Mouse (Mus musculus) liver, embryonic 14.5 days (tissue): ENCODE data around the gene Gosr1.

Experiments
- CTCF ChIP-seq: IDR thresholded peaks from 2 replicates; pipeline ENCODE4 v1.5.1; 2016; ENCODE audit warnings: antibody characterized with exemption, low read depth, control low read depth
- EP300 ChIP-seq: IDR thresholded peaks from 2 replicates; pipeline ENCODE4 v1.6.1; 2016; ENCODE audit warnings: antibody characterized with exemption, low read depth

DNA sequence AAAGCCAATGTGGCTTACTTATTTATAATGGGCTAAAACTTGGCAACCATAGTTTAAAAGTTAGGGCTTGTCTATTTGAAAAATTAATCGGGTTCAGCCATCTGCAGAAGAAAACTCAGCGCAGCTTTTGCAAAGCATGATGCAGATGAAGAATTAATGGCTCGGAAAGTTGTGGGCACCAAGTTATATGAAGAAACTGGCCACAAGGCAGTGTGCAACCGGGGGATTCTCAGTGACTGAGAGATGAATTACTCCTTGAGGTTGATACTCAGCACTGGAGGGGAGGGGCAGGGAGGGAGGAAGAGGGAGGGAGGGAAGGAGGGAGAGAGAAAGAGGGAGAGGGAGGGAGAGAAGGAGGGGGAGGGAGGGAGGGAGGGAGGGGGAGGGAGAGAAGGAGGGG, 46.4 kb downstream of the Gosr1 start:
- TF ChIP-seq CTCF (no peak), EP300 (no peak)
